Mouse (Mus musculus) kidney, postnatal 10 days (tissue): ENCODE data around the gene Prl2c3.
"Not testable (repeated sequence)": the region's sequence is repeated elsewhere in the genome, so short reads cannot be mapped to it uniquely, and the experiment has no call there.

ENCODE experiments used
- DNase-seq: peaks from one replicate; pipeline ENCODE4 v3.0.0; 2021; ENCODE audit warnings: mixed read lengths

The Prl2c3 gene

DNA sequence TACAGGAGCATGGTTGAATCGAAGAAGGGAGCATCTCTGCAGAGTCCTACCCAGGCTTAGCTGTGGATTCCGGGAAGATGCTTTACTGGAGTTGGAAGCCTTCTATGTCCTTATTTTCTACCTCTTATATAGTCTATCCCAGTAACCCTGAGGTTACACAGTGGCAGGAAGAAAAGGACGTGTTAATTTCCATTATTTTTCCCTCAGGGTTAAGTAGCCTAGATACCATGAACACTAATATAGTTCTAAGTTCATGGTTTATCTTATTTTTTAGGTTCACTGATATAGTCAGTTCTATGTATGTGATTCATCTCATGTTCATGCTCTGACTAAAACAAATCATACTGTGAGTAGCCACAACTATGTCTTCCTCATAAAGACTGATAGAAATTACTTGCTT lies at the start of gene Prl2c3:
TSS of gene Prl2c3 (minus strand) at position 101 of the 400 bp plus-strand sequence.
- DNase-seq: not testable (repeated sequence)

GRCm38 (mm10) chr13:12848254-12848653 lies 48.4 kb upstream of the Prl2c3 start:
- not testable (repeated sequence) for DNase-seq

DNA sequence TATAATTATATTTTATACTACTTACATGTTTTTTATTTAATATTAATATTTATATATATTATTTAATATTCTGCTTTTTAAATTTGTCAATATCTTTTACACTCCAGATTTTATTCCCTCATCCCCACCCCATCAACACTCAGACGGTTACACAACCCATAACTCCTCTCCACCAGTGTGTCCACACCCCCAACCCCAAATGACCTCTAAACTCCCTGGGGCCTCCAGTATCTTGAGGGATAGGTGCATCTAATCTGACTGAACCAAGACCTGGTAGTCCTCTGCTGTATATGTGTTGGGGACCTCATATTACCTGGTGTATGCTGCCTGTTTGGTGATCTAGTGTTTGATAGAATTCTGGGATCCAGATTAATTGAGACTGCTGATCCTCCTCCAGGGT lies 44.8 kb upstream of the Prl2c3 start:
- DNase-seq: not testable (repeated sequence)

GRCm38 (mm10) chr13:12837546-12837945 lies 37.7 kb upstream of the Prl2c3 start:
- DNase-seq: not testable (repeated sequence)

GRCm38 (mm10) chr13:12831769-12832168 lies 31.9 kb upstream of the Prl2c3 start:
- no peak for DNase-seq

GRCm38 (mm10) chr13:12829031-12829430 lies 29.2 kb upstream of the Prl2c3 start:
- DNase-seq: no peak

DNA sequence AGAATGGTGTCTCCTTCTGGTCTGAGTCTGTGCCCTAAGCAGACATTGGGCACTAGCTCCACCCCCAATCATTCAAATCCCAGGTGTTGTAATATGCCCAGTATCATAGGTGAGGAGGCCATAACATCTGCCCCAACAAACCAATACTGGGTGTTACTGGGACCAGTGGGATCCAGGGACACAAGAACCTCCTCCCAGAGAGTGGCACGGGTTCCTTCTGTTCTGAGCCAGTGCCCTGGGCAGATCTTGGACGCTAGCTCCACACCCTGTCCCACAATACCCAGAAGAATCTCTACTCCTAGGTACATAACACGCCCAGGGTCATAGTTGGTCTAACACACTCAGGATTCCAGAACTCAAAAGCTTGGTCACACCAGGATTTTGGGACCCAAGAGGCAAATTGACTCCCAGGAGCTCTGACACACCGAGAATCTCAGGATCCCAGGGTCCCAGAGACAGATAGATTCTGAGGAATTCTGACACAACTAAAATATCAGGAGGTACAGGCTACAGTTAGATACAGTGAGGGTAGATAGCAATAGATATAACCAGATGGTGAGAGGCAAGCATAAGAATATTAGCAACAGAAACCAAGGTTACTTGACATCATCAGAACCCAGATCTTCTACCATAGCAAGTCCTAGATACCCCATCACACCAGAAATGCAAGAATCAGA lies 24.8 kb upstream of the Prl2c3 start:
- not testable (repeated sequence) for DNase-seq

DNA sequence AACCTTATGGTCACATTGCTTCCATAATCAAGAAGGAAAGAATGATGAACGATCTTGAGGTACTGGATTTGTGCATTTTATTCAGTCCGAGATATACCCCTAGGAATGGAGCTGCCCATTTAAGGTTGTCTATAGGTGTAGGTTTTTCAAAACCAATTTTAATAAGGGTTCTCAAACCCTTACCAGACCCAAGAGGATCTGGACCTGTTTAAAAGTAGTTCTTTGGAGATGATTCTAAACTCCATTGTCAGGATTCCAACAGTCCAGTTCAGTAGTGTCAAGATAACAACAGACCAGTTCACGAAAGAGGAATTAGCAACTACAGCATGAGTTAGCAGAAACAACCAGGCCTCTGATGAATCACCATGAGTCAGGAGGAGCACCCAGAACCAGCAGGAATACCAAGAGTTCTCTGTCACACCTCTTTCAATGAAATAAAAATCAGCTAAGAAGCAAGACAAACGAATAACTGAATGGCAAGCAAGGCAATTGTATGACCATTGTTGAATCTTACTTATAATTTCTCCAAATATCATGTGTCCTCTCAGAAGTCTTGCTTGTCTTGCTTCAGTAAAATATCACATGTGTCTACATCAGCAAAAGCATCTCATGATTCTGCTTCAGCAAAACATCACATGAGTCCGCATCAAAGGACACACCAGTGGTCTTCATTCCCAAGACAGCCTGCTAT lies 14.0 kb upstream of the Prl2c3 start:
- DNase-seq: not testable (repeated sequence)

GRCm38 (mm10) chr13:12809591-12809990 lies 9.7 kb upstream of the Prl2c3 start:
- DNase-seq: no peak

- not testable (repeated sequence) for DNase-seq
Measured at GRCm38 (mm10) chr13:12808793-12809512, 9.1 kb upstream of the Prl2c3 start.

- DNase-seq: not testable (repeated sequence)
Measured at GRCm38 (mm10) chr13:12806496-12806895, 6.6 kb upstream of the Prl2c3 start.

GRCm38 (mm10) chr13:12769442-12770091 lies 30.3 kb downstream of the Prl2c3 start:
- DNase-seq: not testable (repeated sequence)
